Mouse (Mus musculus): ENCODE data around the gene Mmp9. TPM values are rescaled to one million over a fixed set of nuclear protein-coding genes. Genes with fewer than 3 reads are reported as not detected.

Gene Mmp9
- polyA plus RNA-seq, 1 experiment from 2014 or later, result 17.9 TPM

DNA sequence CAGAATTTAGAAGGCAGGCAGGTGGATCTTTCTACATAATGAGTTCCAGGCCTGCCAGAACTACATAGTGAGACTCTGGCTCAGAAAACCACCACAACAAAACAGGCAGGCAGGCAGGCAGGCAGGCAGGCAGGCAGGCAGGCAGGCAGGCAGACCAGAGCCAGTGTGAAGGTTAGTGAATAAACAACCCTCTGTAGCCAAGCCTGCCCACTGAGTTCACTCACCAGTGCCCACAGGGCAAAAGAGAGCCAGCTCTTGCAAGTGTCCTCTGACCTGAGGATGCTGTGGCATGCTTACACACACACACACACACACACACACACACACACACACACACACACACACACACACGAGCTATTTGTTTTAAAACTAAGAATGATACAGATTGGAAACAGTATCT is 37.1 kb upstream of the Mmp9 start:
- WGBS, result 78% methylated on average over 1 of the region's 1 CpGs
- Histone ChIP-seq H3K4me3 (no peak overlapping the region), H3K4me1 (no peaks in the 10 kb centered on the region), H3K27me3 (no peaks in the 10 kb centered on the region), H3K9me3 (0 out of 2 replicates have a peak, but pooled peaks cover 5% of the 10 kb centered on the region), H3K27ac (replicated peaks) (no peak overlapping the region), H3K9ac (replicated peaks) (no peak overlapping the region), H3K36me3 (peaks cover 95% of the 10 kb centered on the region), H3K4me2 (replicated peaks) (no peak overlapping the region)
- no peak for ATAC-seq (replicated peaks)

GRCm38 (mm10) chr2:164906071-164906470 is 34.5 kb upstream of the Mmp9 start:
- Histone ChIP-seq H3K27ac (replicated peaks) (no peak overlapping the region), H3K27me3 (no peaks in the 10 kb centered on the region), H3K4me2 (replicated peaks) (no peak overlapping the region), H3K36me3 (peaks cover 80% of the 10 kb centered on the region), H3K9ac (replicated peaks) (no peak overlapping the region), H3K4me3 (no peak overlapping the region), H3K4me1 (peaks cover 17% of the 10 kb centered on the region), H3K9me3 (0 out of 2 replicates have a peak, but pooled peaks cover 5% of the 10 kb centered on the region)
- no peak for ATAC-seq (replicated peaks)
- WGBS, result 96% methylated on average over 4 of the region's 4 CpGs

- H3K36me3 ChIP-seq, result peaks cover 65% of the 10 kb centered on the region
- no peak overlapping the region for H3K9ac ChIP-seq (replicated peaks)
- no peaks in the 10 kb centered on the region for H3K27me3 ChIP-seq
- H3K27ac ChIP-seq (replicated peaks), result no peak overlapping the region
- WGBS, result 95% methylated on average over 12 of the region's 12 CpGs
- H3K9me3 ChIP-seq, result 0 out of 2 replicates have a peak, but pooled peaks cover 5% of the 10 kb centered on the region
- no peak for ATAC-seq (replicated peaks)
- peaks cover 23% of the 10 kb centered on the region for H3K4me1 ChIP-seq
- H3K4me3 ChIP-seq, result no peak overlapping the region
- H3K4me2 ChIP-seq (replicated peaks), result no peak overlapping the region
These were observed 33.1 kb upstream of the Mmp9 start for GRCm38 (mm10) chr2:164907511-164907910.

GRCm38 (mm10) chr2:164908011-164908410 is 32.6 kb upstream of the Mmp9 start:
- H3K36me3 ChIP-seq, result peaks cover 60% of the 10 kb centered on the region
- no peak for ATAC-seq (replicated peaks)
- no peak overlapping the region for H3K27ac ChIP-seq (replicated peaks)
- H3K4me2 ChIP-seq (replicated peaks), result no peak overlapping the region
- no peak overlapping the region for H3K9ac ChIP-seq (replicated peaks)
- H3K9me3 ChIP-seq, result 0 out of 2 replicates have a peak, but pooled peaks cover 5% of the 10 kb centered on the region
- no peak overlapping the region for H3K4me3 ChIP-seq
- H3K4me1 ChIP-seq, result peaks cover 23% of the 10 kb centered on the region
- no peaks in the 10 kb centered on the region for H3K27me3 ChIP-seq
- 98% methylated on average over 5 of the region's 5 CpGs for WGBS

DNA sequence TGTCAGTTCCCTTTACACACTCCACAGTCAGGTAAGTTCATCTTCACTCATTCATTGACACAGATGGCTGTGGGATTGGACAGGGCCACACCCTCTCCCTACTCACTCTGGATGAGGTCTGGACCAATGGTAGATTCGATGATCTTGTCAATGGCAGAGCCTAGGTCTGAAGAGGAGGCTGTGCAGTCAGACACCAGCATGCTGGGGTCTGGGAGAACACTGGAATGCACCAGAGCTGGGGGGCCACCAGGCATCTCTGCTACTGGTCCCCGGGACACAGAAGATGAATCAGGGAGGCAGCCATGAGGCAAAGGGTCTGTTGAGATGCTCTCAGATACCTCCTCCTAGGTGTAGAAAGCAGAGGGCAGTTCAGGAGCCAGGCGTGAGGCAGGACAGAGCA is 31.5 kb upstream of the Mmp9 start:
- Histone ChIP-seq H3K36me3 (peaks cover 52% of the 10 kb centered on the region), H3K27me3 (no peaks in the 10 kb centered on the region), H3K9ac (replicated peaks) (peak overlapping the region; percentile 26), H3K4me2 (replicated peaks) (no peak overlapping the region), H3K4me3 (no peak overlapping the region), H3K27ac (replicated peaks) (no peak overlapping the region), H3K4me1 (peaks cover 23% of the 10 kb centered on the region), H3K9me3 (0 out of 2 replicates have a peak, but pooled peaks cover 5% of the 10 kb centered on the region)
- 90% methylated on average over 3 of the region's 3 CpGs for WGBS
- ATAC-seq (replicated peaks), result no peak

DNA sequence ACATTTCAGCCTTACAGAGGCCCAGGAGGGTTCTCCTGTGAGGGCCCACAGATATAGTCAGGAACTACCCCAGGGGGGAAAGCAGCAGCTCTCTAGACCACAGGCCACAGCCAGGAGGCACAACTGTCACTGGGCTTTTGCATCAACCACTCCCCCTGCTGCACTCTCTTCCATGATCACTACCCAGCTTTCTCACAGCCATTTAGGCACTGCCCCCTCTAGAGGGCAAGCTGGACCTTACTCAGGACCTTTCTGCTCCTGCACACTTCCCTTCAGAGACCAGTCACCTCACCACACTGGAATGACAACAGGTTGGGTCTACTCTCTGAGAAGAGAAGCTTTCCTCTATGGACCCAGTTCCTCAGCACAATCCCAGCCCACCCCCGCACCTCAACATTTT is 31.0 kb upstream of the Mmp9 start:
- no peak overlapping the region for H3K27ac ChIP-seq (replicated peaks)
- peaks cover 49% of the 10 kb centered on the region for H3K36me3 ChIP-seq
- H3K9me3 ChIP-seq, result 0 out of 2 replicates have a peak, but pooled peaks cover 5% of the 10 kb centered on the region
- H3K9ac ChIP-seq (replicated peaks), result peak overlapping the region; percentile 26
- no peaks in the 10 kb centered on the region for H3K27me3 ChIP-seq
- no peak for ATAC-seq (replicated peaks)
- peak overlapping the region; percentile 93 for H3K4me3 ChIP-seq
- H3K4me2 ChIP-seq (replicated peaks), result peak overlapping the region; percentile 96
- peaks cover 23% of the 10 kb centered on the region for H3K4me1 ChIP-seq
- 83% methylated on average over 1 of the region's 1 CpGs for WGBS

DNA sequence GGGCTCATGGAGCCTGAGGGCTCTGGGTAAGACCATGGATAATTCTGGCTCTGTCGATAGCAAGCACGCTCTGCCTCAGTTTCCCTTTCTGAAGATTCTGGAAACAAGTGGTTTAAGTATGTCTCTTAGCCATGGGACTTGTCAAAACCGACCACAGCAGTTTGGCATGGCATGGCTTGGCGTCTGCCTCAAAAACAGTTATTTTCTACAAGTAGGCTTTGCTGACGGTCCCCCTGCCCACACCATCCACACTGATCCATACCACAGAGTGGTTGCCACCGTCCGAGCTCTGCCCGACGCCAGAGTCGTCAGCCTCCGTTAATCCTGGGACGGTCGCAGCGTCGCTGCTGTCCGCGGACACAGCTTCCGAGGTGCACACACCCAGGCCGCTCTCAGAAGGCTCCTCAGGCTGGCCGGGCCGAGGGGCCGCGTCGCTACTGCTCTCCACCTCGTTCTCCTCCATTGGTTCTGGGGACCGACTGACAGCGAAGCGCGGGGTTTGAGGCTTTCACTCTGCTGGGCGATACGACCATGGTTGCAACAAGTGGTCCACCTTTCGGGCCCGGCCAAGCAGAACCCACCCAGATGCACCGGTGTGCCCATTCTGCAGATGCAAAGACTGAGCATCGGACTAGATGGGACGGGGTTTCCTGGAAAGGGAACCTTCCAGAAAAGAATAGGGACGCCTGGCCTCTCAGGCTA is 30.1 kb upstream of the Mmp9 start:
- Histone ChIP-seq H3K36me3 (peaks cover 39% of the 10 kb centered on the region), H3K4me3 (peak overlapping the region; percentile 93), H3K27ac (replicated peaks) (peak overlapping the region; percentile 99), H3K4me2 (replicated peaks) (peak overlapping the region; percentile 96), H3K9ac (replicated peaks) (peak overlapping the region; percentile 94), H3K4me1 (peaks cover 23% of the 10 kb centered on the region), H3K9me3 (0 out of 2 replicates have a peak, but pooled peaks cover 5% of the 10 kb centered on the region), H3K27me3 (no peaks in the 10 kb centered on the region)
- 6% methylated on average over 37 of the region's 37 CpGs for WGBS
- peak; percentile 39; the same call in 1 of the 2 replicates for ATAC-seq (replicated peaks)

- Histone ChIP-seq H3K4me3 (peak within 1 kb of the TSS; percentile 93), H3K27me3 (no peaks in the 10 kb centered on the region), H3K9ac (replicated peaks) (peak within 1 kb of the TSS; percentile 94), H3K4me1 (peaks cover 23% of the 10 kb centered on the region), H3K9me3 (0 out of 2 replicates have a peak, but pooled peaks cover under 1% of the 10 kb centered on the region), H3K27ac (replicated peaks) (peak within 1 kb of the TSS; percentile 99), H3K4me2 (replicated peaks) (peak within 1 kb of the TSS; percentile 96), H3K36me3 (peaks cover 31% of the 10 kb centered on the region)
- under 1% methylated on average over 89 of the region's 91 CpGs for WGBS
- ATAC-seq (replicated peaks), result peak; percentile 89
These were observed 29.2 kb upstream of the Mmp9 start, which contains the start of gene Zfp335 for GRCm38 (mm10) chr2:164911086-164912048. Gene Zfp335, minus strand, starts transcription at chr2:164911757.

DNA sequence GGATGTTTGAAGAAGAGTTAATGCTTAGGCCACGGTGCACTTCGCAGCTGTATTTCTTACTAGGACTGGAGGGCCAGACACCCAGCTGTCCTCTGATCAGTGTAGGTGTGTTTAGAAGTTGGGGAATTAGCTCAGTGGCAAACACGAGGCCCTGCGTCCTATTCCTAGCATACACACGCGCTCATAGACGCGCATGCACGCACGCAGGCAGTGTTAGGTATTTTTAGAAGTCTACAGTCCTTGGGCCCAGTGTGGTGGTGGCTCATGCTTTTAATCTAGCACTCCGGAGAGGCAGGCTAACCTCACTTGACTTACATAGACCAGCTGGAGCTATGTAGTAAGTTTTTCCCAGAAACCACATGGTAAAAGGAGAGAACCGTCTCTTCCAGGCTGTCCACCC is 28.4 kb upstream of the Mmp9 start:
- H3K36me3 ChIP-seq, result peaks cover 23% of the 10 kb centered on the region
- H3K4me2 ChIP-seq (replicated peaks), result peak overlapping the region; percentile 96
- peak overlapping the region; percentile 94 for H3K9ac ChIP-seq (replicated peaks)
- H3K4me3 ChIP-seq, result peak overlapping the region; percentile 93
- peak overlapping the region; percentile 99 for H3K27ac ChIP-seq (replicated peaks)
- H3K9me3 ChIP-seq, result no peaks in the 10 kb centered on the region
- ATAC-seq (replicated peaks), result peak; percentile 24
- H3K27me3 ChIP-seq, result no peaks in the 10 kb centered on the region
- peaks cover 23% of the 10 kb centered on the region for H3K4me1 ChIP-seq
- WGBS, result 17% methylated on average over 12 of the region's 12 CpGs

GRCm38 (mm10) chr2:164912749-164913427 is 27.7 kb upstream of the Mmp9 start:
- Histone ChIP-seq H3K4me2 (replicated peaks) (peak overlapping the region; percentile 96; the same call in 1 of the 2 replicates), H3K27ac (replicated peaks) (no peak overlapping the region), H3K9ac (replicated peaks) (no peak overlapping the region), H3K4me3 (no peak overlapping the region), H3K27me3 (no peaks in the 10 kb centered on the region), H3K4me1 (peaks cover 23% of the 10 kb centered on the region), H3K36me3 (peaks cover 15% of the 10 kb centered on the region), H3K9me3 (no peaks in the 10 kb centered on the region)
- WGBS, result 92% methylated on average over 9 of the region's 9 CpGs
- ATAC-seq (replicated peaks), result no peak

GRCm38 (mm10) chr2:164913428-164913786 is 27.2 kb upstream of the Mmp9 start:
- no peak for ATAC-seq (replicated peaks)
- Histone ChIP-seq H3K9me3 (no peaks in the 10 kb centered on the region), H3K27me3 (no peaks in the 10 kb centered on the region), H3K4me3 (no peak overlapping the region), H3K27ac (replicated peaks) (no peak overlapping the region), H3K4me2 (replicated peaks) (no peak overlapping the region), H3K36me3 (peaks cover 10% of the 10 kb centered on the region), H3K9ac (replicated peaks) (no peak overlapping the region), H3K4me1 (peaks cover 23% of the 10 kb centered on the region)
- 100% methylated on average over 2 of the region's 2 CpGs for WGBS

Data from forebrain, embryonic 15.5 days (tissue).